Mouse (Mus musculus): ENCODE data around the gene Cpt1c.

Cpt1c gene

DNA sequence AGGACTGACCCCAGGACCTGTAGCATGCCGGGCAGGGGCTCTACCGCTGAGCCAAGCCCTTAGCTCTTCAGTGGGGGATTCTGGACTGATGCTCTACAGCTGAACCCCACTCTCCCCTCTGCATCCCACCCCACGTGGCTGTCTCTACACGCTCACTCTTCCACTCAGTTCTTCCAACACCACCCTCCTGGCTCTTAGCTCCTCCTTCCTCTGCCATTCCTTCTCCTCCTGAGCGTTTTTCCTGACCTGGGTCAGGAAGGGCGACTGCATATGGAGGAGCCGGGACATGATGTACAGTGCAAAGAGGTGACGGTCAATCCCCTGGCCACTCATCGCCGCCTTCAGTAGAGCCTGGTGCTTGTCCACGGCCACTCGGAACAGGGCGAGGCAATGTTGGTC lies 14.1 kb downstream of the Cpt1c start:
- DNase-seq = no peak

DNA sequence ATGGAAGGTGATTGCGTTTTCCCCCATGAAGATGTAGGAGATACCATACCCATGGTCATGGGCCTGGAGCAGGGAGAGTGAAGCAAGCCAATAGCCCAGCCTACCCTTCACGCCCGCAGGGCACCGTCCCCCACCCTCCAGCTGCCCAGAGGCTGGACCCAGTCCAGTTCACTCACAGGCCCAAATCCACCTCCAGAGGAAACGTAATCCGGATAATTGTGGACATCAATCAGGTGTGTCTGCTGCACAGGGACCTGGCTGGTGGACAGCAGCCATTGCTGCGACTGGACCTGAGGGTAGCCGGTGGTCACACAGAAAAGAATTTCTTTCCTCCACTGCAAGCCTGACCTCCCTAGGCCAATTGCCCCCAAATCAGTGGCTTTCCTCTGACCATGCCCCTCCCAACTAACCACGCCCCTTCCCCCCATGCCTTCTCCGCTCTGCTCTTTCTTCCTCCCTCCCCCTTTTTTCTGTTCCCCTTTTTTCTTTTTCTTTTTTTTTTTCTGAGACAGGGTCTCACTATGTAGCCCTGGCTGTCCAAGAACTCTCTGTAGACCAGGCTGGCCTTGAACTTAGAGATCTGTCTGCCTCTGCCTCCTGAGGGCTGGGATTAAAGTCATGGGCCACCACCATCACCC lies 14.7 kb downstream of the Cpt1c start:
- no peak for DNase-seq

DNA sequence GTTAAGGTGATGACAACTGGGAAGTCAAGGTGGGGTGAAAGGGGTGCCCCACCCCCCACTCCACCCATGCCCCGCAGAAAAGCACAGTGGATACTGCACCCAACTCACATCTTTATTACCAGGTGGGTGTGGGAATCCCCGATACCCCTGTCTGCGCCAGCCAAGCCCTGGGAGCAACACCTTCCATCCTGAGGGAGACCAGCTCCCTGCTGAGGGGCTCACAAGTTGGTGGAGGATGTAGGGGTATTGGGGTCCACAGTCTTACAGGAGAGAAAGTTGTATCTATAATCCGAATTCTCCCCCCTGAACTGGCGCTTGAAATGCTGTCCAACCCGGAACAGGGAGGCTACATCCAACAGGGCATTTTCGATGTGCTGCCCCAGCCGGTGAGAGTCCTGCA lies 15.4 kb downstream of the Cpt1c start:
- DNase-seq = no peak

DNA sequence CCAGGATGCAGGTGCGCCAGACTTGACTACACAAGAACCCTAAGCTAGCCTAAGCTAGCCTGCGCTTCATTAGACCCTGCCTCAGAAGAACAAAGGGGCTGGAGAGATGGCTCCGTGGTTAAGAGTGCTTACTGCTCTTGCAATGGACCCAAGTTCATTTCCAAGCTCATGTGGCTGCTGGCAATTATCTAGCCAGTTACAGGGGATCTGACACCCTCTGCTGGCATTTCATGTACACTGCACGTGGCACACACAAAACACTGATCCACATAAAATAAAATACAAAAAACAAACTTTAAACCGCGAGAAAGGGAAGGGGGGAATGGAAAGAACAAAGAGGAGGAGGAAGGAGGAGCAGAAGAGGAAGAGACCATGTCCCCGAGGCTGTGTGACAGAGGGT lies 16.4 kb downstream of the Cpt1c start:
- peak; percentile 34 for DNase-seq

DNA sequence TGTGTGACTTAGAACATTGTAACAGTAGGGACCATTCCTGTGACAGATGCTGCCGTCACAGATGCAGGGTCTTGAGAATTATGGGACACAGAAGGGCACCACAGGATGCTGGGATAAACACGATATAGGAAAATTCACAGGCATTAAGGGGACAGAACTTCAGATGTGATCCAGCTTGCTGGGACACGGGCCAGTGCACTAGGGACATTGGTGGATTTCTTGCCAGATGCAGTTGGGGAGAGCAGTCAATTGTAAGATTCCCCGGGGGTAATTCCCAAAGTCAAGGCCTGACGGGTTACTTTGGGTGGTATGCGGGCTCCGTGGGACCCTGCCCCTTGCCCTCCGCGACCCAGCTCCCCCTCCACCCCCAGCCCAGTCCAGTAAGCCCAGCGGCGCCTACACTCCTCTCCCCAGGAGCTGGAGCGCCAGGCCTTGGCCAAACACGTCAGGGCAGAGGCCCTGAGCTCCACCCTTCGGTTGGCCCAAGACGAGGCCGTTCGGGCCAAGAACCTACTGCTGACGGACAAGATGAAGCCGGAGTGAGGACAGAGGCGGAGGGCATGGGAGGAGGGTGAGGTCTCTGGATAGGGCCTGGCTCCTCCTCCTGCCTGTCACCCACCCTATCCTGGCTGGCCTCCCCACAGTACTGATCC lies 17.3 kb downstream of the Cpt1c start:
- DNase-seq = no peak

DNA sequence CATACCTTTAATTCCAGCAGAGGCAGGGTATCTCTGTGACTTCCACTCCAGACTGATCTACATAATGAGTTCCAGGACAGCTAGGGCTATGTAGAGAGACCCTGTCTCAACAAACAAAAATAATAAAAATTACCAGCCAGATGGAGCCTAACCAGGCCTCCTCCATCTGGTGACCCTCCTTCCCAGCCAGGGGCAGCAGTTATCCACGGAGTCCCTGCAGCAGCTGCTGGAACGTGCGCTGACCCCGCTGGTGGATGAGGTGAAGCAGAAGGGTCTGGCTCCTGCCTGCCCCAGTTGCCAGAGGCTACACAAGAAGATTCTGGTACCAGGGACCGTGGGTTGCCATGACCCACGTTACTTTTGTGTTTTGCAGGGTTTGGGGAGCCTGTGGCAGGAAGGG lies 18.4 kb downstream of the Cpt1c start:
- no peak for DNase-seq

DNA sequence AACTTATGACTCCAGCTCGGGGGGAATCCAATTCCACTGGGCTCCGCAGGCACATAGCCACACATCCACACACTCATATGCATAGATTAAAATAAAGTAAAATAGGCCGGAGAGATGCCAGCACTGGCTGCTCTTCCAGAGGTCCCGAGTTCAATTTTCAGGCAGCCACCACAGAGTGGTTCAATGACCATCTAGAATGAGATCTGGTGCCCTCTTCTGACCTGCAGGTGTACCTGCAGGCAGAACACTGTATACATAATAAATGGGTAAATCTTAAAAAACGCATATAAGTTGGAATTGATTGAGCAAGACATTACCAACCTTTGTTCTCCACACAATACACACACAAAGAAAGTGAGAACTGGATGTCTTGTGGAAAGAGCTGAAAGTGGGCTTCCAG lies 19.0 kb downstream of the Cpt1c start:
- DNase-seq = peak; percentile 48

DNA sequence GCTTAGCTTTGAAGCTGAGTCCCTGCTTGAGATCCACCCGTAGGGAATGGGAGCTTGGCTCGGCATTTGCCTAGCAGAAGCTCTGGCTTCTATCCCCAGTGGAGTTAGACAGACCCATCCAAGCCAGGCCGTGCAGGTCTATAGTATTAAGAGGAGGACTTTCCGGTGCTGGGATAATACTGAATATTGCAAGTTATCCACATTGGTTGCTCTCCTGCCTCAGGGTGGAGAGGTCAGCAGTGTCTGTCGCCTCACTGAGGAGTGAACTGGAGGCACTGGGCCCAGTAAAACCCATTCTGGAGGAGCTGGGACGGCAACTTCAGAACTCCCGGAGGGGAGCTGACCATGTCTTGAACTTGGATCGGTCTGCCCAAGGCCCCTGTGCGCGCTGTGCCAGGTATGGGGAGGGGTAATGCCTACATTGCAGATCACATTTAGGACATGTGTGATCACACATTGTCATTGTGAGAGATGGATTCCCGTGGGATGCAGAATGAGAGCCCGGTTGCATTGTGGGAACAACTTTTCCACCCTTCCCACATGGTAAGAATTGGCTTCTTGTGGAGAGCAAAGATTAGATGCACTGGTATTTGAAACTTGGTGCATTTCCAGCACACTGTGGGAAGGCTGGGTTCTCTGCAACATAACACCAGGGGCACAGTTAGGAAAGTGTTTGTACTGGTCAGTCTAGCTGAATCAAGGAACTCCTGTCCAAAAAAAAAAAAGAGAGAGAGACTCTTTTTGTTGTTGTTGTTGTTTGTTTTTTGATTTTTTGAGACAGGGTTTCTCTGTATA lies 20.4 kb downstream of the Cpt1c start:
- no peak for DNase-seq

DNA sequence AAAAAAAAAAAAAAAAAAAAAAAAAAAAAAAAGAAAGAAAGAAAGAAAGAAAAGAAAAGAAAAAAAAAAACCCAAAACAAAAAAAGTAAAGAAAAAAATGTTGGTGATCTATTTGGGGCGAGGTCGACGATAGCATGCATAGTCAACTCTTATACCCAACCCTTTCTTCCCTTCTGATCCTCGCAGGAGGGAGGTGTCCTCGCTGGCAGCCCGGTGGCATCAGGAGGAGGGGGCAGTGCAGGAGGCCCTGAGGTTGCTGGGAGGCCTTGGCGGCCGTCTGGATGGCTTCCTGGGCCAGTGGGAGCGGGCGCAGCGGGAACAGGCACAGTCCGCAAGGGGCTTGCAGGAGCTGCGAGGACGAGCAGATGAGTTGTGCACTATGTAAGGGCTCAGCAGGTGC lies 21.1 kb downstream of the Cpt1c start:
- DNase-seq = no peak

DNA sequence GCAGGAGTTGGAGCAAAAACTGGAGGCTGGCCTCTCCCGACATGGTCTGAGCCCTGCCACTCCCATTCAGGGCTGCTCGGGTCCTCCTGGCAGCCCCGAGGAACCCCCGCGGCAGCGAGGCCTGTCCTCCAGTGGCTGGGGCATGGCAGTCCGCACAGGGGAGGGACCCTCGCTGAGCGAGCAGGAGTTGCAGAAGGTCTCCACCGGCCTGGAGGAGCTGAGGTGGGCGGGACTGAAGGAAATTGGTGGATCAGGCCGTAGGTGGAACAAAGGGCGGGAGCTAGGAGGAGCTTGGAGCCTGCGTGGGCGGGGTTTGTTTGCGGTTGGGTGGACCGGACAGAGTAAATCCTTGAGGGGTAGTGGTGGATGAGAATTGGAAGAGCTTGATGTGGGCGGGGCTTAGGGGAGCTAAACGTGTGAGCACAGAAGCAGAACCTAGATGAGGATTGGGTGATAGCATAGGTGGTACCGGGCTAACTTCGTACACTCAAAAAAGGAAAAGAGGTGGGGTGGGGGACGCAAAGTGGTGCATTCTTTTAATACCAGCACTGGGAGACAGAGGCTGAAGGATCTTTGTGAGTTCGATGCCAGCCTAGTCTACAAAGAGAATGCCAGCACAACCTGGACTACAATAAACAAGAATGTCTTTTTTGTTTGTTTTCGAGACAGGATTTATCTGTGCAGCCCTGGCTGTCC lies 21.9 kb downstream of the Cpt1c start:
- DNase-seq = peak; percentile 43

DNA sequence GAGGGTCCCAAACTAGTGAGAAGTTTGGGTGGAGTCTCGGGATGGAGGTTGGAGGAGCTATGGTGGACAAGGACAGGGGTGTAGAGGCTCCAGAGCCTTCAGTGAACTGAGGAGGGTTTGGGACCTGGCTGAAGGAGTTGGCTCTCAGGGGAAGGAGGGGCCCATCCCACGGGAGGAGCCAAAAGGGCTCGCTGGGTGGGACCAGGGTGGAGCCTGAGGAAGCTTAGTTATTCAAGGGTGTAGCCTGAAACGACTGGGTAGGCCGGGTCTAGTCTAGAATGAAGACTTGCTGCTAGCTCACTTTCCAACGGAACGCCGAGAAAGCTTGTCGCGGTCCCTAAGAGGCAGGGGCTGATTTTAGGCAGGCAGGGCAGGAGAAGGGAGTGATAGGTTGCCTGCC lies 22.7 kb downstream of the Cpt1c start:
- no peak for DNase-seq

DNA sequence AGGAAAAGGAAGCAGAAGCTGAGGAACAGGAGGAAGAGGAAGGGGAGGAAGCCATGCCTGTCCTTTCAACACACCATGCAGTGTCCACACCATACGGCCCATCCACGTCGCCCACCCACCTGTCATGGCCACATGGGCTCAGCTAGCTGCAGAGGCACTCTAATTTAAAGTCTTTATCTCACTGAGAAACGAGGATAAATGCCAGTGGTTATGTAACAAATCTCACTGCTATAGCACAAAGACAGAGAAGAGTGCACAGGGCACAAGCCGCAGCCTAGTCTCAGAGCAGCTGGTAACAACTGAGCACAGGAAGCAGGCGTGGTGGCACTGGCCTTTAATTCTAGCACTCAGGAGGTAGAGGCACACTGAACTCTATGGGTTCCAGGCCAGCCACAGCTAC lies 24.7 kb downstream of the Cpt1c start:
- no peak for DNase-seq

DNA sequence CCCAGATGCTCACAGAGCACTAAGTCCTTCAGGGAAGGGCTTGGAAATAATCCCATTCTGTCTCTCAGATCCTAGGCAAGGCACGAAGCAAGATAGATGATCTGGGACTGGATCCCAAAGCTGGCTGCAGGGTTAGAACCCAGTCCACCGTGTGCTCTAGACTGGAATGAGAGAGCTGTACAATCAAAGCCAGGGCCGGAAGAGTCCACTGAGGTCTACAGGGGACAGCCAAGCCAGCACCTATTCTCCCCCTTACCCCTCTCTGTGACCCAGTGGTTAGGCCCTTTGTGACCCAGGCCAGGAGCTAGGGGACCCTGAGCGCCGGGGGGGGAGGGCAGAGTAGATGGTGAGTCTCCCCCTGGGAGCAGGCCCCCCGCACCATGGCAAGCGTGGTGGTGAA lies 31.7 kb downstream of the Cpt1c start, which contains the start of gene Tsks:
Gene Tsks (plus strand): TSS at position 301 of the 400 bp plus-strand sequence.
- DNase-seq = no peak

DNA sequence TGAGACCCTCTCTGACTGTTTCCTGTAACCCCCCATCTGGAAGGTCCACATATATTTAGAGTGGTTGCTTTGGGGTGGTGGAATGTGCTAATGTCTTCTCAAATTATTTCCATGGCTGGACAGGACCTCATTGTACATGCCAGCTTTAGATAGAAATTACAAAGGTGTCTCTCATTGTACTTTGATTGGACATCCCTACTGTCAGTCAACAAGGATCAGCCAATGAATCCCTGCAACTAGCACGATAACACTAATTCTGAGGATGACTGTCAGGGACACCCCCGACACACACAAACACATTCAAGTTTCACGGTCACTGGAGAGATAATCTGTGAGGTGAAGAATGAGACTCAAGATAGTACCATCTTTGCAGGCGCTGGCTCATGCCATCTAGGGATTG lies 36.0 kb downstream of the Cpt1c start:
- DNase-seq = no peak

DNA sequence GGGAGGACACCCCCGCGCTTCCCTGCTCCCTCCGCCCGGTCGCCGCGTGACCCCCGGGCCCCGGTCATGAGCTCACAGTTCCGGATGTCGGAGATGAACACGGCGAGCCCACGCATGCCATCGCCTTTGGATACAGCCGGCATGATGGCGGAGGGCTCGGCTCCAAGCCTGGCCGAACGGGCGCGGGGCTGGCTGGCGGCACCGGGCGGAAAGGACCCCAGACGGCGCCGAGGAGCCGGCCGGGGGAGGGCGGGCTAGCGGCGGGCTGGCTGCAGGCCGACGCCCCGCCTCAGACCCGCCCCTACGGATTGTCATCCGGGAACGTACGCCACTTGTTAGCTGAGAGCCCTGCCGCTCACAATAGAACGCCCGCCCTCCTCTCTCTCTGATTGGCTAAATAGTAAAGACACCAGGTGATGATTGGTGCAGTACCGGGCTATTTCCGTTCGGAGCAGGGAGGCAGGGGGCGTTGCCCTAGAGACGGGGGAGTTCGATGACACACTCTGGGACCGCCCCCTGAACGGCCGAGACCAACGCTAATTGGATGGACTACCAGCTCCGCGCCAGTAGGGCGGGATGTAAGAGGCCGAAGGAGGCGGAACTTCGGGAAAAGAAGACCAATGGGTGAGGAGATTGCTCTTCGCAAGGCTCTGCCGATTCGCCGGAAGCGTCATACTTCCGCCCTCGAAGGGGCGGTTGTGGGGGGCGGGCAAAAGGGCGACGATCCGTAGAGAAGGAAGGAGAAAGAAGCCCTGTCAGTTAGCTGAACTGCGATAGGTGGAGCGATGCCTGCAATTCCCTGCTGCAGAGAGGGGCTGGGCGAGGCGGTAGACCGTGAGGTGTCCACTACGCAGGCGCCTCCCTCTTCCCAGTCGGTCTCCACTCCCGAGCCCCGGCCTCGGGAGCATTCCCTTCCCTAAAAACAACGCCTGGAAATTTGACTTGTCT lies 45.2 kb downstream of the Cpt1c start, which contains the start of gene Ap2a1:
Gene Ap2a1 (minus strand): TSS at position 293 of the 948 bp plus-strand sequence.
- peak; percentile 100 for DNase-seq

DNA sequence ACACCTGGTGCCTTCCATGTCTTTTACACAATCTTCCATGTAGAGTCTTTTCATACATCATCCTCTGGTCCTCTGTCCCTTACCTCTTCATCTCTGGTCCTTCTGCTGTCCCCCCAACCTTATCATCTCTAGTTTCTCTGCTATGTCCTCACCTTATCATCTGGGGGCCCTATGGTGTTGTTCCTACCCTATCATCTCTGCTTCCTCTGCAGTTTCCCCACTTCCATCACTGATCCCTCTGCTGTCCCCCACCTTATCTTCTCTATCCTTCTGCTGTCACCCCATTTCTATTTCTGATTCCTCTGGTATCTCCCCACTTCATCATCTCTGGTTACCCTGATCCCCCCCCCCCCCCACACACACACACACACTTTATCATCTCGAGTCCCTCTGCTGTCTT lies 46.1 kb downstream of the Cpt1c start:
- DNase-seq = no peak

DNA sequence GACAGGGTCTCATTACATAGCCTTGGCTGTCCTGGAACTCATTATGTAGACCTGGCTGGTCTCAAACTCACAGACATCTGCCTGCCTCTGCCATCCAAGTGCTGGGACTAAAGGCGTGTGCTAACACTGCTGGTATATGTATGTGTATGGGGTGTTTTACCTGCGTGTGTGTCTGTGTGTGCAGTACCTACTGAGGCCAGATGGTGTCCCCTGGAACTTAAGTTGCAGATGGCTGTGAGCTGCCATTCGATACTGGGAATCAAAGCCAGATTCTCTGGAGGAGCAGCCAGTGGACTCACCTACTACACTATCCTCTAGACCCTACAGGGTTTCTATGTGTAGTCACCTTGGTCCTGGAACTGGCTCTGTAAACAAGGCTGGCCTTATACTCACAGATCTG lies 49.2 kb downstream of the Cpt1c start:
- DNase-seq = peak; percentile 33

DNA sequence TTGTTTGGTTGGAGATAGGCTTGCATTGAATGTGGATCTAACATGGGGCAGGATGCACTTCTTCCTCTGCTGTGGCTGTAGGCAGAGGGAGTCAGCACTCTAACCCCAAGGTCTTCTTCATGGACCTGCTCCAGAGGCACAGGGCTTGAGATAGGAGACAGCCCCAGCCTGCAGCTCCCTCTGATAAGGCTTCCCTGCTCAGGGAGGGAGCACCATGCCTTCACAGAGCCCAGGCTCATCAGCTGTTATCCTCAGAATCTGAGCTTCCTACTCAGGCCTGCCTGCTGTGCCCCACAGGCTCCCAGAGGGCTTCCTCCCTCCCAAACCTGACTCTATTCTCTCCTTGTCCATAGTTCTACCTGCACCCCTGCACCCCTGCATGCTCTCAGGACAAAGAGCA lies 52.1 kb downstream of the Cpt1c start:
- DNase-seq = no peak

DNA sequence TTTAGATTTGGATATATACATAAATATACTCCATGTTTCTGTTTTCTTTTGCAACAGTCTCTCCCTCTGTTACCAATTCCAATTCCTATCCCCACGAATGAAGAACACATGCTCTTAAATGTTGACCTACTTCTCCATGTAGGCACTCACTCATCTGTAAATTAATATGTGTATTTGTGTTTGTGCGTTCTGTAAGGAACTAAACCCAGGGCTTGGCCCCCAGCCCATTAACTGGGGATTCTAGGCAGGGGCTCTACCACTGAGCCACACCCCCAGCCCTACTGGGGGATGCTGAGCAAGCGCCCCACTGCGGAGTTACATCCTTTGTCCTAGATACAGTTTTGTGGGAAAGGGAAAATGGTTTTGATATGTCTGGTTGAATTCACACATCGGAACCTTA lies 55.5 kb downstream of the Cpt1c start:
- no peak for DNase-seq

DNA sequence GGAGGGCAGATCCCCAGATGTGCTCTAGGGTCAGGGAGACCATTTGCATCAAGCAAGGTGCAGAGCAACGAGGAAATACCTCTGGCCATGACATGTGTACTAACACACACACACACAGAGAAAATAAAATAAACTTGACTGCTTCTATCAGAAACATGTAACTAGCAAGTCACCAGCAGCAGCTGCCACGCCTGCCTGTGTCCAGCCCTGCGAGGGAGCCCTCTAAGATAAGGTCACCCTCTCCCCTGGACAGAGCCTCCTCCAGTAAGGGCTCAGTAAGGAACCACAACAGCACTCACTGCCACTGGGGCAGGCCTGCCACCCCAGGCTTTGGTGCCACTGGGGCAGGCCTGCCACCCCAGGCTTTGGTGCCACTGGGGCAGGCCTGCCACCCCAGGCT lies 56.4 kb downstream of the Cpt1c start:
- DNase-seq = no peak

DNA sequence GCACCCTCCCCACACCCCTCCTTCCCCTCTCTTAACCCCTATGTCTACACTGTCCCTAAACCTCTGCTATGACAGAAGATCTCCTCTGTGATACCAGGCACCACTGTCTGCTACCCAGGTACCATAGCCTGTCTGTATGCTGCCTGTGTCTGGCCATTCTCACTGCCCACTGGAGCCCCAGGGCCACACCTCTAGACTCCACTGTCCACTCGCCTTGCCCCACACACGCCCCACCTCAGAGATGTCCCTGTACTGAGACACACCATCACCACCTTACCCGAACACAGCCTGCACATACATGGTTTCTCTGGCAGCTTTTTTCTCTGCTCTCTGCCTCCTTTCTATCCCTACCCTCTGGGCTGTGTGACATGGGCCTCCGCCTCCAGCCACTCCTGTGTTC lies 57.8 kb downstream of the Cpt1c start:
- DNase-seq = no peak

DNA sequence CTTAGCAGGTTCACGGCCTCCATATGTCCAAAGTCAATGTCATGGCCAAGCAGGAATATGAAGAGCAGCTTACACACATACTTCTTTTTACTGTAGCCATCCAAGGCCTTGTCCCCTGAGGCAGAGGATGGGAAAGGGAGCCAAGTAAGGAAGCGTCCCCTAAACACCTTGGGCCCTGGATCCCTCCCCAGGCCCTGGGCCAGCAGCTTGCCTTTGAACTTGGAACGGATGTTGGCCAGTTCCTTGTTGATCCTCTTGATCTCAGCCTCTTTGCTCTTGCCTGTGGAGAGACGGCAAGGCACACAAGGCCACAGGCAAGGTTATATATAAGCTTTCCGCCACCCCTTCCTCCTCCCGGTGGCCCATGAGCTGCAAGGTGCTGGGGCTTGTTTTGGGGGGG lies 58.5 kb downstream of the Cpt1c start:
- no peak for DNase-seq
